Mouse (Mus musculus) limb, embryonic 15.5 days (tissue): ENCODE measurements around the gene Tcta. TPM values are rescaled to one million over a fixed set of nuclear protein-coding genes. Genes with fewer than 3 reads are reported as not detected.

ENCODE experiments used
- ATAC-seq: fragments of 200-750 bp; cut with Nextera tagmentation; 2 replicates; pipeline ENCODE4 v1.8.0; 2017; ENCODE audit warnings: low read depth, moderate TSS enrichment; ENCODE audit not compliant: insufficient number of reproducible peaks, low FRiP score, low TSS enrichment
- H3K27ac ChIP-seq: fragments of 300-500 bp; sonication (generic); 2 replicates; pipeline ENCODE4 v1.5.1; 2015; ENCODE audit warnings: moderate library complexity, mild to moderate bottlenecking, inconsistent platforms
- H3K27me3 ChIP-seq: fragments of 300-500 bp; sonication (generic); 2 replicates; pipeline ENCODE4 v1.6.1; 2015; ENCODE audit warnings: inconsistent platforms
- H3K36me3 ChIP-seq: fragments of 300-500 bp; sonication (generic); 2 replicates; pipeline ENCODE4 v1.6.1; 2015; ENCODE audit warnings: inconsistent platforms
- H3K4me1 ChIP-seq: fragments of 300-500 bp; sonication (generic); 2 replicates; pipeline ENCODE4 v1.6.1; 2015; ENCODE audit warnings: inconsistent platforms
- H3K4me2 ChIP-seq: fragments of 300-500 bp; sonication (generic); 2 replicates; pipeline ENCODE4 v1.6.1; 2015; ENCODE audit warnings: mild to moderate bottlenecking, inconsistent platforms
- H3K4me3 ChIP-seq: fragments of 300-500 bp; sonication (generic); 2 replicates; pipeline ENCODE4 v1.5.1; 2015; ENCODE audit warnings: mild to moderate bottlenecking, inconsistent platforms
- H3K9ac ChIP-seq: fragments of 300-500 bp; sonication (generic); 2 replicates; pipeline ENCODE4 v1.6.1; 2015; ENCODE audit warnings: inconsistent platforms
- H3K9me3 ChIP-seq: fragments of 300-500 bp; sonication (generic); 2 replicates; pipeline ENCODE4 v1.6.1; 2016; ENCODE audit warnings: inconsistent platforms
- WGBS: fragments of 180-500 bp; shearing (Covaris S2); methylation state at CpG from one replicate; pipeline ENCODE4 v1.1.7; 2015; 5-methylcytosine and 5-hydroxymethylcytosine counted together
- polyA plus RNA-seq: library from polyadenylated mRNA; unstranded; fragments of >200 nt; fragmentation: Nextera tagmentation; extraction: Ambion mirVana; gene quantifications from 2 replicates; pipeline ENCODE4 v1.2.1, GENCODE M21; 2015

Gene Tcta
- polyA plus RNA-seq, 1 experiment from 2014 or later = 44.3 TPM

- H3K4me2 ChIP-seq = peak within 1 kb of the TSS; percentile 80
- peak within 1 kb of the TSS; percentile 91 for H3K27ac ChIP-seq
- under 1% methylated on average over 63 of the region's 71 CpGs for WGBS
- peak within 1 kb of the TSS; percentile 79 for H3K9ac ChIP-seq
- H3K27me3 ChIP-seq = no peaks in the 10 kb centered on the region
- H3K36me3 ChIP-seq = no peaks in the 10 kb centered on the region
- peaks cover 22% of the 10 kb centered on the region for H3K4me1 ChIP-seq
- H3K4me3 ChIP-seq = peak within 1 kb of the TSS; percentile 98
- no peaks in the 10 kb centered on the region for H3K9me3 ChIP-seq
- peak; percentile 97 for ATAC-seq
Observed at GRCm38 (mm10) chr9:108263690-108264190, 42.2 kb downstream of the Tcta start, which contains the start of gene Dag1. Dag1 (minus strand) TSS chr9:108263958.

GRCm38 (mm10) chr9:108263131-108263681 is 42.8 kb downstream of the Tcta start:
- H3K9ac ChIP-seq = peak overlapping the region; percentile 79
- H3K36me3 ChIP-seq = no peaks in the 10 kb centered on the region
- no peaks in the 10 kb centered on the region for H3K9me3 ChIP-seq
- H3K27ac ChIP-seq = peak overlapping the region; percentile 91
- H3K27me3 ChIP-seq = no peaks in the 10 kb centered on the region
- peaks cover 22% of the 10 kb centered on the region for H3K4me1 ChIP-seq
- peak overlapping the region; percentile 80 for H3K4me2 ChIP-seq
- H3K4me3 ChIP-seq = peak overlapping the region; percentile 98
- ATAC-seq = peak; percentile 1; the same call in 1 of the 2 replicates
- WGBS = under 1% methylated on average over 56 of the region's 62 CpGs

- H3K36me3 ChIP-seq = no peaks in the 10 kb centered on the region
- ATAC-seq = no peak
- no peak overlapping the region; the same call in 1 of the 2 replicates for H3K9ac ChIP-seq
- peak overlapping the region; percentile 98 for H3K4me3 ChIP-seq
- 32% methylated on average over 11 of the region's 11 CpGs for WGBS
- H3K27me3 ChIP-seq = no peaks in the 10 kb centered on the region
- H3K4me1 ChIP-seq = peaks cover 22% of the 10 kb centered on the region
- peak overlapping the region; percentile 91 for H3K27ac ChIP-seq
- H3K4me2 ChIP-seq = peak overlapping the region; percentile 80
- H3K9me3 ChIP-seq = no peaks in the 10 kb centered on the region
Observed at GRCm38 (mm10) chr9:108262494-108263049, 43.4 kb downstream of the Tcta start.

- H3K36me3 ChIP-seq = no peaks in the 10 kb centered on the region
- peak overlapping the region; percentile 98 for H3K4me3 ChIP-seq
- H3K4me1 ChIP-seq = peaks cover 22% of the 10 kb centered on the region
- 64% methylated on average over 7 of the region's 7 CpGs for WGBS
- H3K9me3 ChIP-seq = no peaks in the 10 kb centered on the region
- no peaks in the 10 kb centered on the region for H3K27me3 ChIP-seq
- H3K27ac ChIP-seq = no peak overlapping the region
- ATAC-seq = no peak
- no peak overlapping the region for H3K9ac ChIP-seq
- peak overlapping the region; percentile 80 for H3K4me2 ChIP-seq
Observed at GRCm38 (mm10) chr9:108261865-108262264, 44.1 kb downstream of the Tcta start.

- peaks cover 22% of the 10 kb centered on the region for H3K4me1 ChIP-seq
- H3K4me2 ChIP-seq = no peak overlapping the region
- WGBS = 81% methylated on average over 4 of the region's 4 CpGs
- no peaks in the 10 kb centered on the region for H3K36me3 ChIP-seq
- H3K9ac ChIP-seq = no peak overlapping the region
- H3K27ac ChIP-seq = no peak overlapping the region
- H3K27me3 ChIP-seq = no peaks in the 10 kb centered on the region
- H3K9me3 ChIP-seq = no peaks in the 10 kb centered on the region
- ATAC-seq = no peak
- H3K4me3 ChIP-seq = no peak overlapping the region
Observed at GRCm38 (mm10) chr9:108260526-108260925, 45.4 kb downstream of the Tcta start.

Other genes with a start within 250 kb of the Tcta start
- 2.2 and 3.5 TPM in 2 replicates for gene Mst1, start 225.7 kb downstream of the Tcta start, polyA plus RNA-seq
- 25.5 and 30.4 TPM in 2 replicates for gene Rnf123, start 222.8 kb downstream of the Tcta start, polyA plus RNA-seq
- gene Apeh, start 211.6 kb downstream of the Tcta start, polyA plus RNA-seq = 41.8 and 45.4 TPM in 2 replicates
- 0.76 and 0.82 TPM in 2 replicates for gene Bsn, start 115.8 kb downstream of the Tcta start, polyA plus RNA-seq
- gene Dag1, start 42.2 kb downstream of the Tcta start, polyA plus RNA-seq = 86.6 and 107 TPM in 2 replicates
- 35.5 and 43.8 TPM in 2 replicates for gene Nicn1, start 15.7 kb downstream of the Tcta start, polyA plus RNA-seq
- gene Amt, start 9.3 kb downstream of the Tcta start, polyA plus RNA-seq = 8.3 and 9.5 TPM in 2 replicates
- 470 and 473 TPM in 2 replicates for gene Rhoa, start within 50 bp of the Tcta start, polyA plus RNA-seq
- 621 and 657 TPM in 2 replicates for gene Gpx1, start 32.7 kb upstream of the Tcta start, polyA plus RNA-seq
- gene Usp4, start 41.7 kb upstream of the Tcta start, polyA plus RNA-seq = 99.6 and 108 TPM in 2 replicates
- gene 1700102P08Rik, start 86.6 kb upstream of the Tcta start, polyA plus RNA-seq = 0.72 and 0.74 TPM in 2 replicates
- 1.2 and 1.3 TPM in 2 replicates for gene Ccdc36, start 122.3 kb upstream of the Tcta start, polyA plus RNA-seq
- gene BC048562, start 130.3 kb upstream of the Tcta start, polyA plus RNA-seq = not detected in 2 replicates
- gene Ccdc71, start 154.4 kb upstream of the Tcta start, polyA plus RNA-seq = 56.3 and 57.8 TPM in 2 replicates
- 30.6 and 32.5 TPM in 2 replicates for gene Klhdc8b, start 155.4 kb upstream of the Tcta start, polyA plus RNA-seq
- 78.4 and 79.9 TPM in 2 replicates for gene Lamb2, start 173.6 kb upstream of the Tcta start, polyA plus RNA-seq
- 61.4 and 63.3 TPM in 2 replicates for gene Usp19, start 184.4 kb upstream of the Tcta start, polyA plus RNA-seq
- 104 and 107 TPM in 2 replicates for gene Qars, start 201.5 kb upstream of the Tcta start, polyA plus RNA-seq
- gene Qrich1, start 210.6 kb upstream of the Tcta start, polyA plus RNA-seq = 112 TPM in 2 replicates